Mouse (Mus musculus) spleen, adult 2 months (tissue): ENCODE results near the gene Olfr19.

Source experiments
- CTCF ChIP-seq: fragments of 200-500 bp; IDR thresholded peaks from 2 replicates; pipeline ENCODE4 v1.5.1; 2011; ENCODE audit warnings: mild to moderate bottlenecking, inconsistent platforms; ENCODE audit not compliant: insufficient read depth, insufficient read length, insufficient replicate concordance; ENCODE audit errors: extremely low read depth
- POLR2A ChIP-seq: fragments of 200-500 bp; IDR thresholded peaks from 2 replicates; pipeline ENCODE4 v1.6.1; 2011; ENCODE audit warnings: low read depth, low read length, inconsistent platforms

DNA sequence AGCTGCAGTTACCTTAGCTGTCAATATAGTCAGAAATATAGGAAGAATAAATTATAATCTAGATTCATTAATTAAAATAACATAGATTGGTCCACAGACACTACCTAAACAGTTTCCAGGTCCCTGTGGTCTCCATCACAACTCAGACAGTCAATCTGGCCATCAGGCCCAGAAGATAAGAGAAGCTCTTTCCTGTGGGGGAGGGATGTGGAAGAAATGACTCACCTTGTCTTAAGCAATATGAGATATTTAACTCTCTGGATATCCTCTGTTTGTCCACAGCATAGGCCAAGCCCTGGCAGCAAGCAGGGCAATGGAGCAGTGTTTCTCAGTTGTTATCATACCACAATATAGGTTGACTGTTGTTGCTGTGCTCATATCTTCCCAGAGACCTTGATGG is 42.5 kb downstream of the Olfr19 start:
- TF ChIP-seq CTCF (no peak), POLR2A (no peak)
